Mouse (Mus musculus): Measurements from ENCODE around the gene Scarb2.

- TF ChIP-seq GATA1 (IDR thresholded peaks at IDR 0.05; ENCODE audit: borderline replicate concordance, low read length) (no peak), CTCF (IDR thresholded peaks at IDR 0.05; ENCODE audit: low read depth, low read length) (no peak)
These were observed 65.1 kb downstream of the Scarb2 start for GRCm38 (mm10) chr5:92441494-92441893.

Measured in G1E (cell line).